Mouse (Mus musculus) thymus, adult 2 months (tissue): Measurements from ENCODE around the gene C8a.

Experiments
- CTCF ChIP-seq: fragments of 200-500 bp; IDR thresholded peaks from 2 replicates; pipeline ENCODE4 v1.5.1; 2012; ENCODE audit warnings: mild to moderate bottlenecking, control low read depth, low read length, moderate library complexity, borderline replicate concordance; ENCODE audit not compliant: control insufficient read depth, poor library complexity, insufficient read depth; ENCODE audit errors: extremely low read depth
- POLR2A ChIP-seq: fragments of 200-500 bp; IDR thresholded peaks from 2 replicates; pipeline ENCODE4 v1.6.1; 2012; ENCODE audit warnings: mild to moderate bottlenecking, low read length, control low read depth, moderate library complexity; ENCODE audit not compliant: control insufficient read depth, poor library complexity, insufficient read depth; ENCODE audit errors: extremely low read depth

GRCm38 (mm10) chr4:104913291-104914129 is 37.3 kb upstream of the C8a start, which contains the start of gene Fyb2:
- TF ChIP-seq POLR2A = no peak
- no peak for TF ChIP-seq CTCF
